Mouse (Mus musculus) mesoderm, embryonic 11.5 days (tissue): ENCODE results near the gene Tenm4.

Experiments
- DNase-seq: peaks from one replicate; pipeline ENCODE4 v3.0.0-alpha.2; 2012; ENCODE audit warnings: low read depth, low spot score

Gene Tenm4

DNA sequence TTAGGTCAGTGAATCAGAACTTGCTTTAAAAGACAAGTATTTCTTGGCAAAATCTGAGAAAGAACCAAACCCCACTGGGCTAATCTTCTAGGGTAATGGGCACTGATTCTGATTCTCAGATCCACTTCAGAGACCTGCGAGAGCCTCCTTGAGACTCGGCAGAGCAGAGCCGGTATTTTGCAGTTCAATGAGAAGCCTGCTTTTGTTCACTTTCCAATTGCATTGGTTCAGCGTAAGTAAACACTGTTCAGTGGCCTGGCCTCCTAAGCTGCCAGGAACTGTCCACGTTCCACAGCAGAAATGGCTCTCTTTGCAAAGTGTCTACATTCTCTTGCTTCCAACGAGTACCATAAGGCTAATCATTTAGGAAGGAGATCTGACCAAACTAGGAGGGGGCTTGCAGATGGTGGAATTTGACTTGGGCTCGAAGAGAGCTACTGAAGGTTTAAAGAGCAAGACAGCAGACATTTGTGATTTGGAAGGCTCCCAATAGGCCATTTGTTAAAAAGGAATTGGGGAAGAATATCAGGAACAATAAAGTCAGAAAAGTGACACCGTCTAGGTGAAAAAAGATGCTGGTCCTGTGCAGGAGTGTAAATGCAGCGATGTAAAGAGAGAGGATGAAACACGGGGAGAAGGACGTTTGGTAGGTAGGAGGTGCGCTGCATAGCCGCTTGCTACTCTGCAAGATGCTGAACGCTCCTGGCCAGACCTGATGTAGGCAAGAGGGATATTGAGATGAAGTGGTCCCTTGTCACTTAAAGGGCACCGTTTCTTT is 636.4 kb downstream of the Tenm4 start:
- DNase-seq = no peak

DNA sequence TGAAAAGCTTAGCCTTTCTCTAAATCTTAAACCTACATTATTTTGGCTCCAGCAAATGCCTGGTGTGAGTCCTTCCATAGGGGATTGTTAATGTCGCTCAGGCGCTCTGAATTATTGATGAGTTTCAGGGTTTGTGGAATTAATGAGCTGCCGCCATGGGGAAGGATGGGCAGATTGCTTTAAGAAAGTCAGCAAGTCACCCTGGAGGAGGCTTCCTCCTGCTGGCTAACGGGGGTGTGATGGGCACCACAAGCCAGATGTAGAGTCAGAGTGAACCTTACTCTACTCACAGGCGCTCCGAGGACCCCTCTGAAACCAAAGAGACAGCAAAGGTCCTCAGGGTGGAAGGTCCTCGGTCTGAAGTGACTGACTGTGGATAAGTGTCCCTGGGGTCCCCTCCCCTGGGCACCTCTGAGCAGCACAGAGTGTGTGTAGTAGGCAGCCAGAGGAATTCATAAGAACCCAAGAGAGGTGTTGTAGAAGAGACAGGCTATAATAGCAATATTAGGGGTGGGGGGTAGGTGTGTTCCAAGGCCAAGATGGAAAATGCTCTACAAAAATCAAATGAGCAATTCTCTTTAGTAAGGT is 637.1 kb downstream of the Tenm4 start:
- no peak for DNase-seq

DNA sequence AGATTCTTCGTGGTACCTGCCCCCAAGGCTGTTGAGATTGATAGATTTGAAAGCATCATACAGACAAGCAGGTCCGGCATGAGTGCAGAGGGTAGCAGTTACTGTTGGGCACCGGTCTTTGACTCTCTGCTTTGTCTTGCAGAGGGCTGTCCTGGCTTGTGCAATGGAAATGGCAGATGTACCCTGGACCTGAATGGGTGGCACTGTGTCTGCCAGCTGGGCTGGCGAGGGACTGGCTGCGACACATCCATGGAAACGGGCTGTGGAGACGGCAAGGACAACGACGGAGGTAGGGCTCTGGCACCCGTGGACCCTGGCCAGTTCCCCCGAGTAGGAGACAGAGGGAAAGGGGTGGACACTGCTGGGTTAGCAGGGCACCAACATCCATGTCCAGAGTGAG is 640.6 kb downstream of the Tenm4 start:
- no peak for DNase-seq

GRCm38 (mm10) chr7:96813036-96813435 is 642.0 kb downstream of the Tenm4 start:
- DNase-seq = no peak

DNA sequence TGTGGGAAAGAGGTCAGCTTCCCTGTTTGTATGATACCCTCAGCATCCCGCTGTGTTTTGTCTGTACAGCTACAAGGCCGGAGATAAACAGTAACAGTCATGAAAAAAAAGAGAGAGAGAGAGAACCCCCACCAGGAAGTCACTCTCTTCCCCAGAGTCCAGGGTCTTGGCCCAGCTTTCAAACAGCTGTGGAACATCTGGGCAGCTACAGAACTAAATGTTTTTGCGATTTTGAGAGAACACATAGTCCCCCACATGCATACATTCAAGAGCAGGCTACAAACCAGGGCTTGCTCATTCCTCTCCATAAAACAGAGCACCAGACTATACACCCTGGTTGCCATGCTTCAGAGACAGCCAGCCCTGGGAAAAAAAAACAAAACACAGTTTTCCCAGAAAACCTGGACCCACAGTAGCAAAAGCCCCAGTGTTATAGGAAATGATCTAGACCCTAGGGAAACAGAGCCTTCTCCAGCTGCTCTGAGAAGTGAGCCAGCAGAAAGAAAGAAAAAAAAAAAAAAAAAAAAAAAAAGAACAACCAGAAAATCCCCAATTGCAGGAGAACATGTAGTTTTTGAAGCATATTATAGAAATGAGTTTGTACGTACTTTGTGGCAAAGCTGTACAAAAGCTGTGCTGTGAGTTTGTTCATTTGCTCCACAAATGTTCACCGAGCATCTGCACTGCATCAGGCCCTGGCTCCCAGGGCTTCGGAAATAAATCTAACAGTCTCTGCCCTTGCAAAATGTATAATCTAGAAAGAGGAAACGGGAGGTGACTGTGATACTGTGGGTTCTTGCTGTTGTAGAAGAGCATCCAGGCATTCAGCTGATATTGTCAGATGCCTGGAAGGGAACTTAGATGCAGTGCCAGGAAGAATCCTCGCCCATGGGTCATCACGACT is 642.7 kb downstream of the Tenm4 start:
- no peak for DNase-seq

DNA sequence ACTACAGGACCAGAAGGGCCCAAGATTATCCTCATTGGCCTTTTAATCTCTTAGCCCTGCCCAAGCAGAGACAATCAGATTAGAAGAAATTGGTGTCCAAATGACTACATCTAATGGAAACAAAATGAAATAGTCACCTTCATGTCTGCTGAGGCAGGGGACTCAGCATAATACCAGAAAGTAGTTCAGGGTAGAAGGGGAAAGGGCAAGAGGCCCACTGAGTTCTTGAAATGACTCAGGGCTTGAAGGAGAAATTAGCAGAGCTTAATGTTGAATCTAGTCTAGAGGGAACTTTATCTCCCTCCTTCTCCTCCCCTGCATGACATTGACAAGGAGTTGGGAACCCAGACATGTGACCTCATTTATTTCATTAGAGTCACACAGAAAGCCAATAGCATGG is 643.5 kb downstream of the Tenm4 start:
- no peak for DNase-seq

DNA sequence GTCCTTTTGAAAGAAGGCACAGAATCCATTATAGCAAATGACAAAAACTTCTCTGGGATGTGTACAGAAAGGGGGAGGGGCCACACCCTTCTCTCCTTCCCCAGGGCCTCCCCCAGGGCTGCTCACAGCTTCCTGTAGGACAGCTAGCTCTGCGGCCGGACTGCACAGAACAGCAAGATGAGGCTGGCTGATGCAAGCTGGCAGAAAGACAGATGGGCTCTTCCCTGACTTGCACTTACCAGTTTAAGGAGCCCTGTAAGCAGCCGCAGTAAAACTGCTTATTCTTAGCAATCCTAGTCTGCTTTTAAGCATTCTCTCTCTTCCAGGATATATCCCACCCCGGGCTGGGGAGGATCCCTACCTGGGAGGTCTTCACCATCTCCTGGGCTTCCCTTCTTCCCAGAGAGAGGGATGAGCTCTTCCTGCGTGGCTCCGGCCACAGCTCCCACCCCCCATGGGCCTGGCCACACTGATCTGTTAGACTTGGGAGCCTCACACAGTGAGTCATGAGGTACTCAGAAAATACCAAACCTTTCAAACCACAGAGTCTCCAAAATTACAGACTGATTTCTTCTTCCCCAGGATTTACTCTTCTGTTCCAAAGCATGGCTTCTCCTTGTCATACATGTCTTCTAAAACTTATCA is 646.1 kb downstream of the Tenm4 start:
- DNase-seq = no peak

GRCm38 (mm10) chr7:96818236-96818916 is 647.3 kb downstream of the Tenm4 start:
- no peak for DNase-seq

DNA sequence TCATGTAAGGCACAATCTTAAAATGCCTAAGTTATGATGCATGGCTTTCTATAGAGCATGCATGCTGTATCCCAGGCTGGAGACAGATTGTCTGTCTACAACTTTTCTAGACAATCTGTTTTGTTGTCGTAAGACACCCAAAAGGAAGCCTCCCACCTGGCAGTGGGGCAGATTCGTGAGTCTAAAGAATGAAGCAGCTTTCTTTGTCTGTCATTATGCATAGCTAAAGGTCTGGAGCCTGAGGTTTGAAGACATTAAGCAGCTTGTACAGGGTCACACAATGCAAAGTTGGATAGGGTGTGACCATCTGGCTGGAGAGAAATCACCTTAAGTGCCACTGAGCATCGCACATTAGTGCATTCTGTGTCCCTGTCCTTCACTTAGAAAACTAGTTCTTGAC is 648.5 kb downstream of the Tenm4 start:
- DNase-seq = no peak

DNA sequence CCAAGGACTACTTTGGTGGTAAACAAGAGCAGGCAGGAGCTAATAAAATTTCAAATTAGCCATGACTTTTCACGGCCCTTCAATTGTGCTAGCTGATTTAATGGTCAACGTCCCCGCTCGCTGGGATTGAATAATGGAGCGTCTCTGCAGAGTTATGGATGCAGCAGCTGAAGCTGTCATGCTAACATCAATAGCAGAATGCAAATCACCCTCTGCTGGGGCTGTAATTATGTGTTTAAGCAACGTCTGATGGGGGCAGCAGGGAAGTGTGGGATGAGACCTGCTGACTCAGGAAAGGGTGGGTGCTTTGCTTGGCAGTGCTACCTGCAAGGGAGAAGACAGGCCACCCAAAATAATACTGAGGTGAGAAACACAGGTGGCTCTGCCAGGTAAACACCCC is 649.3 kb downstream of the Tenm4 start:
- no peak for DNase-seq

- DNase-seq = no peak
These were observed 655.1 kb downstream of the Tenm4 start for GRCm38 (mm10) chr7:96826101-96826500.

DNA sequence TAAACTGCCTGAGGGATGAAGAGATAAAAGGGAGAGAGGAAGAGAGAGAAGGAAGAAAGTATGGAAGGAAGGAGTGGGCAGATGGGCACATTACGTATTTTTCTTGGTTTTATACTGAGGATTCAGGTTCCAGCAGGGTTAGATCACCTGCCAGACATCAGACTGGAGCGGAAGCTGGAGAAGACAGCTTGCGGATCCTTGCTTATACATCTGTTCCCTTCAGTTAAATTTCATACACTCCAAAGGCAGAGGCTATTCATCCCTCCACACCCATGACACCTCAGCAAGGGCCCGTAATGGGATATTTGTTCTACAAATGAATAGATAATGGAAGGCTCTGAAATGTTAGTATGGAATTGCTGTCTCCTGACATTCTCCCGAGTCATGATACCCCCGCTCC is 655.6 kb downstream of the Tenm4 start:
- no peak for DNase-seq

- no peak for DNase-seq
These were observed 661.5 kb downstream of the Tenm4 start for GRCm38 (mm10) chr7:96832551-96832950.

GRCm38 (mm10) chr7:96833012-96833411 is 662.0 kb downstream of the Tenm4 start:
- no peak for DNase-seq

DNA sequence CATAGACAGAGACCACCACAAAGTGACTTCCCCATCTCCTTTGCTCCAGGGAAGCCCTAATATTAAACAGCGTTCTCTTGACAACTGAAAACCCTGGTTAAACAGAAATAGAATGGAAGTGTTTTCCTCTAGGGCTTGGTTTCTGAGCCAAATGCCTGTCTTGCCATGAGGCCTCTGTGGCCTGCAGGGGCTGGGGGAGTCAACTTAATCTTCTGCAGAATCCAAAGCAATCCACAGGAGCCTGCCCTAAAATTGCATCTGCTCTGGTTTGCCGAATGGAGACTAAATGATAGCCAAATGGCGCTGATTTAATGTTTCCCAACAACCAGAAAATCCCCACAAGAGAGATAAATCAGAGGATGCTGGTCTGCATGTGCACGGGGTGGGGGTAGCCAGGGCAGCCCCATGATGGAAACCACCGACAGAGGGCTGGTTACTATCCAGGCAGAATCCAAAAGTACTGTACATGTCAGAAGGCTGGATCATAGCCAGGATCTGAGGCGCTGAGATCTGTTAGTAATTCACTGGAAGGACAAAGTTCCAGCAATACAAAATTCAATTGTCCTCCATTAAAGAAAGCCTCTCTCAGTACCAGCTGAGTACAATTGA is 663.7 kb downstream of the Tenm4 start:
- DNase-seq = peak; percentile 49

- DNase-seq = no peak
These were observed 664.3 kb downstream of the Tenm4 start for GRCm38 (mm10) chr7:96835313-96835712.

- DNase-seq = no peak
These were observed 667.3 kb downstream of the Tenm4 start for GRCm38 (mm10) chr7:96838271-96838841.

- no peak for DNase-seq
These were observed 667.9 kb downstream of the Tenm4 start for GRCm38 (mm10) chr7:96838926-96839325.

DNA sequence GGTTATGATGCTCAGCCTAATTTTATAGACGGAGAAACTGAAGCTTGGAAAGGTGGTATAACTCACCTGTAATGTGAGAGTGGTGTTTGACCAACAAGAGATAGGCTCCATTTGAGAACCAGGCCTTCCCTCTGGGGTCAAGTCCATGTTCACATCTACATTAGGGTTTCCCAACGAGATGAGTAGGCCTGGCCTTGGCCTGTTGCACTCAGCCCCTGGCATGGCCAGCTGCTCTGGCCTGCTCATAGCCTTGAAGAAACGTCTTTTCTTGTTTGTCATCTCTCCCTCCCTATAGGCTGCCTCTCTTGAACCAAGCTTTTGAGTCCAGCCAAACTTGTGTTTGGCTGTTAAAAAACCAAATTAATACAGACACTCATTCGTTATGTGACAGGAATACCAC is 668.5 kb downstream of the Tenm4 start:
- DNase-seq = no peak

- DNase-seq = no peak
These were observed 671.6 kb downstream of the Tenm4 start for GRCm38 (mm10) chr7:96842477-96843255.
